Mouse (Mus musculus) lung, postnatal 0 days (tissue): ENCODE results near the gene Cxcl3. TPM values are rescaled to one million over a fixed set of nuclear protein-coding genes. Genes with fewer than 3 reads are reported as not detected.

ENCODE experiments used
- ATAC-seq: fragments of 200-750 bp; cut with Nextera tagmentation; 2 replicates; pipeline ENCODE4 v1.8.0; 2017; ENCODE audit warnings: moderate library complexity
- DNase-seq: peaks from one replicate; pipeline ENCODE4 v3.0.0-alpha.2; 2016; ENCODE audit warnings: low spot score
- H3K27ac ChIP-seq: fragments of 300-500 bp; sonication (generic); 2 replicates; pipeline ENCODE4 v1.5.1; 2014; ENCODE audit warnings: antibody characterized with exemption, mild to moderate bottlenecking, low read length, mixed read lengths
- H3K27me3 ChIP-seq: fragments of 300-500 bp; sonication (generic); replicated peaks from 2 replicates; pipeline ENCODE4 v1.6.1; 2014; ENCODE audit warnings: low read length, mixed read lengths; ENCODE audit not compliant: insufficient read depth
- H3K36me3 ChIP-seq: fragments of 300-500 bp; sonication (generic); 2 replicates; pipeline ENCODE4 v1.6.1; 2014; ENCODE audit warnings: low read length, mixed read lengths; ENCODE audit not compliant: insufficient read depth
- H3K4me1 ChIP-seq: fragments of 300-500 bp; sonication (generic); 2 replicates; pipeline ENCODE4 v1.6.1; 2014; ENCODE audit warnings: antibody characterized with exemption, low read depth, low read length, mixed read lengths; ENCODE audit not compliant: insufficient read depth
- H3K4me2 ChIP-seq: fragments of 300-500 bp; sonication (generic); replicated peaks from 2 replicates; pipeline ENCODE4 v1.6.1; 2014; ENCODE audit warnings: low read depth, mild to moderate bottlenecking, low read length, moderate library complexity, mixed read lengths
- H3K4me3 ChIP-seq: fragments of 300-500 bp; sonication (generic); 2 replicates; pipeline ENCODE4 v1.5.1; 2014; ENCODE audit warnings: low read depth, low read length
- H3K9ac ChIP-seq: fragments of 300-500 bp; sonication (generic); replicated peaks from 2 replicates; pipeline ENCODE4 v1.6.1; 2014; ENCODE audit warnings: low read depth, mild to moderate bottlenecking
- H3K9me3 ChIP-seq: fragments of 300-500 bp; sonication (generic); 2 replicates; pipeline ENCODE4 v1.6.1; 2016; ENCODE audit warnings: low read length, mixed read lengths
- CTCF ChIP-seq: IDR thresholded peaks from 2 replicates; pipeline ENCODE4 v1.5.1; 2016; ENCODE audit warnings: antibody characterized with exemption, mild to moderate bottlenecking
- EP300 ChIP-seq: IDR thresholded peaks from 2 replicates; pipeline ENCODE4 v1.6.1; 2016; ENCODE audit warnings: antibody characterized with exemption, mild to moderate bottlenecking, control low read depth
- WGBS: fragments of 180-500 bp; shearing (Covaris S2); extraction: QIAGEN DNeasy Blood & Tissue Kit; methylation state at CpG from one replicate; pipeline ENCODE4 v1.1.7; 2014; 5-methylcytosine and 5-hydroxymethylcytosine counted together
- polyA plus RNA-seq: library from polyadenylated mRNA; unstranded; fragments of >200 nt; fragmentation: Nextera tagmentation; extraction: Ambion mirVana; gene quantifications from 2 replicates; pipeline ENCODE4 v1.2.1, GENCODE M21; 2015

The Cxcl3 gene
- 0.42 and 2.5 TPM in 2 replicates for polyA plus RNA-seq

- WGBS, result 16% methylated on average over 24 of the region's 26 CpGs
- H3K9me3 ChIP-seq, result no peaks in the 10 kb centered on the region
- TF ChIP-seq CTCF (peak; percentile 60), EP300 (no peak)
- ATAC-seq (peak; percentile 53), DNase-seq (peak; percentile 56)
- no peaks in the 10 kb centered on the region for H3K27me3 ChIP-seq
- H3K27ac ChIP-seq, result no peak within 1 kb of the TSS
- peak within 1 kb of the TSS; percentile 31 for H3K4me3 ChIP-seq
- no peaks in the 10 kb centered on the region for H3K36me3 ChIP-seq
- no peak within 1 kb of the TSS for H3K9ac ChIP-seq
- peaks cover 9% of the 10 kb centered on the region for H3K4me1 ChIP-seq
- H3K4me2 ChIP-seq, result peak within 1 kb of the TSS; percentile 53
Measured at GRCm38 (mm10) chr5:90785659-90786588, at the start of gene Cxcl3. TSS of gene Cxcl3 (plus strand) at chr5:90786103.

DNA sequence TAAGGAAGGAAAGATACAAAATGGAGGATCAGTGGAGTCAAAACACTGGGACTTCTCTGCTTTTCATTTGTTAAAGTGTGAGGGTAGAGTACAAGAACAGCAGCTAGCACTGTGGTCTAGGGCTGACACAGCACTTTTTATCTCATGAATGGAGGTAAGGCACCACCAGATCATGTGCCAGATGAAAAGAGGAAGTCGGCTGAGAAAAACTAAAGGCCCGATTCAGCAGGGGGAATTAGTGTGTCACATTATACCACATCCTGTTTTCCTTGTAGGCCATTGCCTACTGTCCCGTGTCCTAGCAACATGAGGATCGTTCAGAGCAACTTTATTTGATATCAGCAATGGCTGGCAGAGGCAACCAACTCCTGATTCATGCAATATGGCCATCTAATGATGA is 43.9 kb upstream of the Cxcl3 start:
- Histone ChIP-seq H3K4me3 (no peak overlapping the region), H3K27me3 (no peaks in the 10 kb centered on the region), H3K4me2 (no peak overlapping the region), H3K4me1 (no peaks in the 10 kb centered on the region), H3K9me3 (no peaks in the 10 kb centered on the region), H3K36me3 (no peaks in the 10 kb centered on the region), H3K27ac (no peak overlapping the region), H3K9ac (no peak overlapping the region)
- 38% methylated on average over 4 of the region's 4 CpGs for WGBS
- ATAC-seq (peak; percentile 40), DNase-seq (peak; percentile 48)
- TF ChIP-seq CTCF, result no peak
- no peak for TF ChIP-seq EP300

DNA sequence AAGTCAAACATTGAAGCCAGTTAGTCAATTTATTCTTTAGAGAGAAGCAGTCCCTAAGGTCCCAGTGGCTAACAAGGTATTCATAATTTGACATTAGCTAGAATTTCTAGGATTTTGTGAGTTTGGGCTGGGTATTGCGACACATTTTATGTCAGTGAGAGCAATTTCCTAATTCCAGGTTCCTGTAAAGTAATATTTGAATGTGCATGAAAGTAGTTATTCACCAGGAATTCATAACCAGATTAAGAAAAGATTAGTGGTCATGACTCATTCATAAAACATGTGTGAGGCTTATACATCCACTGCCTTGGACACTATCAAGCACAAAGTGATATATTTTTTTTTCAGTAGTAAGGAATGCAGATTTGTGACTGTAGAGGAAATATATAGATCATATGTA is 32.0 kb upstream of the Cxcl3 start:
- H3K4me3 ChIP-seq, result no peak overlapping the region
- H3K4me1 ChIP-seq, result peaks cover 2% of the 10 kb centered on the region; the same call in 1 of the 2 replicates
- H3K9me3 ChIP-seq, result no peaks in the 10 kb centered on the region
- no peak overlapping the region for H3K27ac ChIP-seq
- no peak for TF ChIP-seq CTCF
- peak; percentile 19; the same call in 1 of the 2 replicates for TF ChIP-seq EP300
- WGBS, result 83% methylated on average over 1 of the region's 1 CpGs
- no peak overlapping the region for H3K9ac ChIP-seq
- peak; percentile 36 for DNase-seq
- H3K27me3 ChIP-seq, result no peaks in the 10 kb centered on the region
- no peak overlapping the region for H3K4me2 ChIP-seq
- no peak for ATAC-seq
- no peaks in the 10 kb centered on the region for H3K36me3 ChIP-seq

DNA sequence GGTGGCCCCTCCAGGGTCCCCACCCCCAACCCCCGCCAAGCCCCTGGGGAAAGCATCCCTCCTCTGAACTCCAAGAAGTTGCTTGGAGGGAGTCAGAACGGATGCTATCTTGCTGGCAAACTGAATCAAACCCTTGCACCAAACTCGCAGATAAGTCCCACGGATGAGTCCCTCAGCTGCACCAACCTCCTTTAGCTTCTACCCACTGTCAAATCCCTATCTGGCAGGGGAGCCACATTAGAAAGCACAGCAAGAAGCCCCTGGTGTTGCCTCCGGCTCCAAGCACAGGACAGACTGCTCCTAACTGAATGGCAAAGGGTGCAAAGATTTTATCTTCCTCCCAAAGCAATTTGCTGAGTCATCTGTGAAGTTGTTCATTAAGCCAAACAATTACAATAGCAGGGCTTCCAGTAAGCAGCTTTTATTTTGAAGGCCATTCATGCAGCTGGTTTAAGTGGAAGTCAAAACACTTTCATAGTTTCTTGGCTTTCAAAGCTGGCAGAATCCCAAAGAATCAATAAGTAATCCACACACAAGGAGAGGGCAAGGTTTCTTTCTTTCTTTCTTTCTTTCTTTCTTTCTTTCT is 27.8 kb upstream of the Cxcl3 start:
- peak; percentile 87 for DNase-seq
- peak; percentile 43; the same call in 1 of the 2 replicates for ATAC-seq

GRCm38 (mm10) chr5:90759077-90760065 is 26.5 kb upstream of the Cxcl3 start, which contains the start of gene Cxcl5:
TSS of gene Cxcl5 (plus strand) at chr5:90759360.
- peaks cover 10% of the 10 kb centered on the region for H3K27me3 ChIP-seq
- 5% methylated on average over 32 of the region's 32 CpGs for WGBS
- H3K9me3 ChIP-seq, result no peaks in the 10 kb centered on the region
- no peak within 1 kb of the TSS for H3K27ac ChIP-seq
- no peaks in the 10 kb centered on the region for H3K36me3 ChIP-seq
- H3K4me1 ChIP-seq, result peaks cover 6% of the 10 kb centered on the region; the same call in 1 of the 2 replicates
- TF ChIP-seq EP300 (no peak), CTCF (no peak)
- H3K9ac ChIP-seq, result no peak within 1 kb of the TSS
- DNase-seq, result no peak
- peak within 1 kb of the TSS; percentile 29 for H3K4me2 ChIP-seq
- no peak for ATAC-seq
- no peak within 1 kb of the TSS; the same call in 1 of the 2 replicates for H3K4me3 ChIP-seq

More for the DNA sequence above, 27.8 kb upstream of the Cxcl3 start:
- H3K4me2 ChIP-seq, result no peak overlapping the region
- 53% methylated on average over 5 of the region's 5 CpGs for WGBS
- H3K4me1 ChIP-seq, result peaks cover 6% of the 10 kb centered on the region; the same call in 1 of the 2 replicates
- no peak overlapping the region for H3K4me3 ChIP-seq
- H3K27ac ChIP-seq, result no peak overlapping the region
- no peak overlapping the region for H3K9ac ChIP-seq
- H3K36me3 ChIP-seq, result no peaks in the 10 kb centered on the region
- no peaks in the 10 kb centered on the region for H3K9me3 ChIP-seq
- peaks cover 10% of the 10 kb centered on the region for H3K27me3 ChIP-seq
- TF ChIP-seq CTCF (no peak), EP300 (peak; percentile 39; the same call in 1 of the 2 replicates)
